Mouse (Mus musculus): ENCODE results near the gene Zfp804a. TPM values are rescaled to one million over a fixed set of nuclear protein-coding genes. Genes with fewer than 3 reads are reported as not detected.

Gene Zfp804a
- polyA plus RNA-seq, 1 experiment = not detected

GRCm38 (mm10) chr2:82200616-82201015 is 147.6 kb downstream of the Zfp804a start:
- Histone ChIP-seq H3K4me1 (ENCODE audit: control insufficient read depth, insufficient read depth, low read length) (no peaks in the 10 kb centered on the region), H3K27ac (ENCODE audit: control insufficient read depth, insufficient read depth, low read depth, low read length, poor library complexity) (no peak overlapping the region), H3K4me3 (replicated peaks; ENCODE audit: control insufficient read depth, low read depth, low read length) (no peak overlapping the region)
- 70% methylated on average over 5 of the region's 5 CpGs for WGBS
- TF ChIP-seq CTCF (IDR thresholded peaks at IDR 0.05; ENCODE audit: control insufficient read depth, insufficient read depth, low read length) (no peak), POLR2A (IDR thresholded peaks at IDR 0.05; ENCODE audit: borderline replicate concordance, control insufficient read depth, low read depth, low read length) (no peak)

GRCm38 (mm10) chr2:82210605-82211004 is 157.6 kb downstream of the Zfp804a start:
- 88% methylated on average over 1 of the region's 1 CpGs for WGBS
- H3K4me1 ChIP-seq (ENCODE audit: control insufficient read depth, insufficient read depth, low read length) = no peaks in the 10 kb centered on the region
- TF ChIP-seq CTCF (IDR thresholded peaks at IDR 0.05; ENCODE audit: control insufficient read depth, insufficient read depth, low read length) (no peak), POLR2A (IDR thresholded peaks at IDR 0.05; ENCODE audit: borderline replicate concordance, control insufficient read depth, low read depth, low read length) (no peak)
- H3K4me3 ChIP-seq (replicated peaks; ENCODE audit: control insufficient read depth, low read depth, low read length) = no peak overlapping the region
- no peak overlapping the region for H3K27ac ChIP-seq (ENCODE audit: control insufficient read depth, insufficient read depth, low read depth, low read length, poor library complexity)

- Histone ChIP-seq H3K4me1 (ENCODE audit: control insufficient read depth, insufficient read depth, low read length) (no peaks in the 10 kb centered on the region), H3K4me3 (replicated peaks; ENCODE audit: control insufficient read depth, low read depth, low read length) (no peak overlapping the region), H3K27ac (ENCODE audit: control insufficient read depth, insufficient read depth, low read depth, low read length, poor library complexity) (no peak overlapping the region)
- 74% methylated on average over 1 of the region's 1 CpGs for WGBS
- TF ChIP-seq POLR2A (IDR thresholded peaks at IDR 0.05; ENCODE audit: borderline replicate concordance, control insufficient read depth, low read depth, low read length) (no peak), CTCF (IDR thresholded peaks at IDR 0.05; ENCODE audit: control insufficient read depth, insufficient read depth, low read length) (no peak)
These were observed 158.9 kb downstream of the Zfp804a start for GRCm38 (mm10) chr2:82211972-82212371.

DNA sequence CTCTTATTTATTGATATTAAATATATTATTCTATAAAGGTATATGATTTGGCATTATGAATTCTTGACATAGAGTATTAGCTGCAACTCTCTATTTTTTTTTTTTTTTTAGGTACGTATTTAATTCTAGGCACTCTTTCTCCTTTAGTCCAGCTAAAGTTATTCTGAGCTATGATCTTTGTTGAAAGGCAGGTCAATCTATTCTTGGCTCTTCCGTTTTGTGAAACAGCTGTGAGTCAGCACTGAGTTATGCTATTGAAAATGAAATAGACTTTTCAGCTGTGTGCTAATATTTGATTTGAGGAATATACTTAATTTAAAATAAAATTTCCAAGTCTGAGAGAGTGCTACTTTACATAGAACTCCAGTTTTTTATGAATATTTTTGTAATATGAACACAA is 164.9 kb downstream of the Zfp804a start:
- no peaks in the 10 kb centered on the region for H3K4me1 ChIP-seq (ENCODE audit: control insufficient read depth, insufficient read depth, low read length)

DNA sequence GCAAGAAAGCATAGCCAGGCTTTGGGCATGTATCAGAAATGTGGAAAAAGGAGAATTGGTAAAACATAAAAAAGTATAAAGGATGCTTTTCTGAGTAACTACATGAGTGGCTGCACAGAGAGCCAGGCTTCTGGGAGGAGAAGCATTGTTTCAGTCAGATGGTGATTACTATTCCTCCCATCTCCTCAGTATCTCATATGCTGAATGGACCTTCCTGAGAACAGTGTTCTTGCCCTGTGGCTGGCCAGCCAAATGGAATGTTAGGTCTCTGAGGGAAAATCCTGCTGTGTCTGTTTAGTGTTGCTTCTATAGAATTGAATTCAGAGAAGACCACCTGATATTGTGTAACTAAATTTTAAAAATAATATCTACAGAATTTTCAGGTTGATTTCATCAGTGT is 193.0 kb downstream of the Zfp804a start:
- no peaks in the 10 kb centered on the region for H3K4me1 ChIP-seq (ENCODE audit: control insufficient read depth, insufficient read depth, low read length)
- no peak overlapping the region for H3K4me3 ChIP-seq (replicated peaks; ENCODE audit: control insufficient read depth, low read depth, low read length)
- H3K27ac ChIP-seq (ENCODE audit: control insufficient read depth, insufficient read depth, low read depth, low read length, poor library complexity) = no peak overlapping the region
- no peak for TF ChIP-seq POLR2A (IDR thresholded peaks at IDR 0.05; ENCODE audit: borderline replicate concordance, control insufficient read depth, low read depth, low read length)
- no peak for TF ChIP-seq CTCF (IDR thresholded peaks at IDR 0.05; ENCODE audit: control insufficient read depth, insufficient read depth, low read length)

More for the DNA sequence above, 164.9 kb downstream of the Zfp804a start:
- 65% methylated on average over 2 of the region's 2 CpGs for WGBS
- TF ChIP-seq POLR2A (IDR thresholded peaks at IDR 0.05; ENCODE audit: borderline replicate concordance, control insufficient read depth, low read depth, low read length) = no peak
- no peak for TF ChIP-seq CTCF (IDR thresholded peaks at IDR 0.05; ENCODE audit: control insufficient read depth, insufficient read depth, low read length)
- H3K27ac ChIP-seq (ENCODE audit: control insufficient read depth, insufficient read depth, low read depth, low read length, poor library complexity) = no peak overlapping the region
- no peak overlapping the region for H3K4me3 ChIP-seq (replicated peaks; ENCODE audit: control insufficient read depth, low read depth, low read length)

DNA sequence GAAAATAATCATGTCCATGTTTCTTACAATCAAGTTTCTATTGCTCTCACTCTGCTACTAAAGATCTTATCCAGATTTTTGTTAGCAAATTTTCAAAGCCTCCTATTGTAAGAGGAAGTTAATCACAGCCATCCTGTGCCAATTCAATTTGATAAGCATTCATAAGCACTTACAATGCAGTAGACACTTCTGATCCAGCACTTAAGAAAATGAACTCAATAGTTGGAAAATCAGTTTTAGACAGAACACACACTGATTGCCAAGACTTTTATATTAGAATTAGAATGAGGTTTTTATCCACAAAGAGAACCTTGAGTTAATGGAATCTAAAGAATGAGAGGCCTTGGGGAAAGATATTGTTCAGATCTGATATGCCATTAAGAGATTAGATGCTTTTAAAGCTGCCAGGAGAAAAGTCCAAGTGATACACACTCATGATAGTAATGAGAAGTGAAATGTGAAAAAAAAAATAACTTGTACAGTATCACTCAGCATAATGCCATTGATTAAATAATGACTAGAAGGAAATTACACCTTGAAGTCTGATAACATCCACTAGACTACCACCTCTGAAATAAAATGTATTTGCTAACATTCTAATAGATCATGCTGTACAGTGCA is 194.0 kb downstream of the Zfp804a start:
- no peak for TF ChIP-seq CTCF (IDR thresholded peaks at IDR 0.05; ENCODE audit: control insufficient read depth, insufficient read depth, low read length)
- H3K27ac ChIP-seq (ENCODE audit: control insufficient read depth, insufficient read depth, low read depth, low read length, poor library complexity) = no peak overlapping the region
- no peak overlapping the region for H3K4me3 ChIP-seq (replicated peaks; ENCODE audit: control insufficient read depth, low read depth, low read length)
- no peaks in the 10 kb centered on the region for H3K4me1 ChIP-seq (ENCODE audit: control insufficient read depth, insufficient read depth, low read length)

GRCm38 (mm10) chr2:82253382-82253781 is 200.4 kb downstream of the Zfp804a start:
- 20% methylated on average over 5 of the region's 5 CpGs for WGBS
- TF ChIP-seq POLR2A (IDR thresholded peaks at IDR 0.05; ENCODE audit: borderline replicate concordance, control insufficient read depth, low read depth, low read length) (no peak), CTCF (IDR thresholded peaks at IDR 0.05; ENCODE audit: control insufficient read depth, insufficient read depth, low read length) (no peak)
- Histone ChIP-seq H3K4me3 (replicated peaks; ENCODE audit: control insufficient read depth, low read depth, low read length) (no peak overlapping the region), H3K27ac (ENCODE audit: control insufficient read depth, insufficient read depth, low read depth, low read length, poor library complexity) (no peak overlapping the region), H3K4me1 (ENCODE audit: control insufficient read depth, insufficient read depth, low read length) (no peaks in the 10 kb centered on the region)

- no peak for TF ChIP-seq CTCF (IDR thresholded peaks at IDR 0.05; ENCODE audit: control insufficient read depth, insufficient read depth, low read length)
- no peak for TF ChIP-seq POLR2A (IDR thresholded peaks at IDR 0.05; ENCODE audit: borderline replicate concordance, control insufficient read depth, low read depth, low read length)
- H3K27ac ChIP-seq (ENCODE audit: control insufficient read depth, insufficient read depth, low read depth, low read length, poor library complexity) = no peak overlapping the region
- H3K4me3 ChIP-seq (replicated peaks; ENCODE audit: control insufficient read depth, low read depth, low read length) = no peak overlapping the region
- no peaks in the 10 kb centered on the region for H3K4me1 ChIP-seq (ENCODE audit: control insufficient read depth, insufficient read depth, low read length)
- 70% methylated on average over 2 of the region's 2 CpGs for WGBS
These were observed 229.7 kb downstream of the Zfp804a start for GRCm38 (mm10) chr2:82282591-82283269.

All from bone marrow, adult 2 months (tissue).